Mouse (Mus musculus) ovary, adult 18-20 months (tissue): Measurements from ENCODE around the gene Abo.
"Not testable (repeated sequence)": the region's sequence is repeated elsewhere in the genome, so short reads cannot be mapped to it uniquely, and the experiment has no call there.

ENCODE experiments used
- DNase-seq: peaks from one replicate; pipeline ENCODE4 v3.0.0; 2022; ENCODE audit warnings: low spot score, mixed read lengths

Abo gene

DNA sequence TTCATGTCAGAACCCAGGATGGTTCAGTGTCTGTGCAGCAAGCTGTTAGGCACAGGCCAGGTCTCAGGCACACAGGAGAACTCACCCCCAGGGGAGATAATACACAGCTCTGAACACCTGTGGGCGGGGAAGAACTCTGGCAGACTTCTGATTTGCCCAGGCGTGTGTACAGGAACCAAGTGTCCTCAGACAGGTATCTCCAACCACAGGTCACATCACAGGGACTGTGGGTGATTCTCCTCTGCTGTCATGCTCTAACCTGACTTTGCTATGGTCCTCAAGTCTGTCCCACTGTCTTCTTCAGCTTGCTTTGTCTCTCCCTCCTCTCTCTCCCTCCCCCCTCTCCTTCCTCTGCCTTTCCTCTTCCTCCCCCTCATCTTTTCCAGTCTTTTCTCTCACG, at the start of gene Abo:
TSS of gene Abo (minus strand) at position 101 of the 400 bp plus-strand sequence.
- no peak for DNase-seq

DNA sequence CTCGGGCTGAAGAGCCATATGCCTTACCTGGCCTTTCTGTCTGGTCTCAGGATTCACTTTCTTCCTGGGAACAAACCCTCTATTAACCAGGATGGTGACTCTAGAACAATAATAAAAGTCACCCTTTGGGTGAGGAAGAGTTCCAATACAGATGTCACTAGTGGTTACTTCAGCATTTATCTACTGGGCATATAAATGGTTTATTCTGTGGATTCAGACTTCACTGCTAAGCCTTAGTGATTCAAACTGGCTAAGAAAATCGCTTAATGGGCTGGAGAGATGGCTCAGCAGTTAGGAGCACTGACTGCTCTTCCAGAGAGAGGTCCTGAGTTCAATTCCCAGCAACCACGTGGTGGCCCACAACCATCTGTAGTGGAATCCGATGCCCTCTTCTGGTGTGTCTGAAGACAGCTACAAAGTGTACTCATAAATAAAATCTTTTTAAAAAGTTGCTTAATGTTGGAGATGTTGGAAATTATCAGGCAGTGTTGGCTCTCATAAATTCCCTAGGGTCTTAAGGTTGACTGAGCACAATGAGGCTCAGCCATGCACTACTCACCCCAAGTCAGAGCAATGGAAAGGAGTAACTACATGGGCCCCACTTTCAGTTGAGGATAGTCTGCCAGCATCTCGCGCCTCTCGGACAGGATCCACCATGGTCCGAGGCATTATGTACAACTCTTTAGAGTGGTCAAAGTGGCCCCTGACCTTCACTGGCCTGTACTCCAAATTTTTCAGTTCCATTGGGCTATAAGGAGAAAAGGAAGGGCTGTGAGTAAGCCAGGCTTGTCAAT, 49.6 kb upstream of the Abo start:
- DNase-seq: no peak

DNA sequence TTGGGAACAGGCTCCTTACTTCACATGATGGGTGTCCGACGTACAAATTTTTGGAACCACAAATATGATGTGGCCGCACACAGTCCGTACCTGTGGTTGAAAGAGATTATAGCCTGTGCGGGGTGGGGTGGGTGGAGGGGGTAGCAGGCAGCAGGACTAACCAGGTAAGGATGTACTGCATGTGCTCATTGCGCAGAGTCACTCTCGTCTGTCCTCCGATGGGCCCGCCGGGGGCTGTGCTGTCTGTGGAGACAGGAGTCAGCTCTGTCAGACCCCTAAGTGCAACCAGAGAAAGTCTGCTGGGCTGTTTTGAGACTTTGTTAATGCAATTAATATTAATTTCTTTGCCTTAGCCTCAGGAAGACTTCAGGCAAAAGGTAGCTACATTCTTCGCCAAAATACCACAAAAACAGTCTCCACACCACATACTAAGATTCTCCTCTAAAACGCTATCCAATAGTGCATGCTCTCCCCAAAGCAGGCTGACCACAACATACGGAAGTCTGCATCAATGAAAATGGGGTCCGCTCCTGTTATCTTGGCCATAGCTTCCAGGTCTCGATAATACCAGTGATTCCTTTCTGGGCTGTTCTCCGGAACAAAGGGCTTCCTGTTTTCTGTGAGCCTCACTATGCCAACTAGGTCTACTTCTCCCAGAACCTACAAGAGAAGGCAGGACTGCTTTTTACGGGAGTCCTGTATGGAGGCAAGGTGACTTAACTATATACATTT, 48.8 kb upstream of the Abo start:
- DNase-seq: no peak

DNA sequence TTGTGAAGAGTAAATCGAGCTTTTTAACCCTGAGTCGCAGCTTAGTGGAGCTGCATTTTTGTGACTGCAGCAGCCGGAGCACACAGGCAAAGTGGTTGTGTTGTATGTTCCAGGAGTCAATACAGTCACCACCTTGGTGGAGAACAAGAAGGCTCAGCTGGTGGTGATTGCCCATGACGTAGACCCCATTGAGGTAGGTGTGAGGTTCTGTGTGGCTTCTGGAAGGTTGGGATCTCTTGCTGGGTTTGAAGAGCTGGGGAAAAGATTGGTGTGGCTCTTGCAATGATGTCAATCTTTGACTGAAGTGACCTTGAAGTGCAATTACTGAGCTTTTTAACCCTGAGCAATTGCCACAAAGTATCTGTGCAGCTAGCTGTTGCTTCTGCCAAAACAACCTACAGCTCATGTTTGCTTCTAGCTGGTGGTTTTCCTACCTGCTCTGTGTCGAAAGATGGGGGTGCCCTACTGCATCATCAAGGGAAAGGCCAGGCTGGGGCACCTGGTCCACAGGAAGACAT, 47.5 kb upstream of the Abo start:
- DNase-seq: no peak

DNA sequence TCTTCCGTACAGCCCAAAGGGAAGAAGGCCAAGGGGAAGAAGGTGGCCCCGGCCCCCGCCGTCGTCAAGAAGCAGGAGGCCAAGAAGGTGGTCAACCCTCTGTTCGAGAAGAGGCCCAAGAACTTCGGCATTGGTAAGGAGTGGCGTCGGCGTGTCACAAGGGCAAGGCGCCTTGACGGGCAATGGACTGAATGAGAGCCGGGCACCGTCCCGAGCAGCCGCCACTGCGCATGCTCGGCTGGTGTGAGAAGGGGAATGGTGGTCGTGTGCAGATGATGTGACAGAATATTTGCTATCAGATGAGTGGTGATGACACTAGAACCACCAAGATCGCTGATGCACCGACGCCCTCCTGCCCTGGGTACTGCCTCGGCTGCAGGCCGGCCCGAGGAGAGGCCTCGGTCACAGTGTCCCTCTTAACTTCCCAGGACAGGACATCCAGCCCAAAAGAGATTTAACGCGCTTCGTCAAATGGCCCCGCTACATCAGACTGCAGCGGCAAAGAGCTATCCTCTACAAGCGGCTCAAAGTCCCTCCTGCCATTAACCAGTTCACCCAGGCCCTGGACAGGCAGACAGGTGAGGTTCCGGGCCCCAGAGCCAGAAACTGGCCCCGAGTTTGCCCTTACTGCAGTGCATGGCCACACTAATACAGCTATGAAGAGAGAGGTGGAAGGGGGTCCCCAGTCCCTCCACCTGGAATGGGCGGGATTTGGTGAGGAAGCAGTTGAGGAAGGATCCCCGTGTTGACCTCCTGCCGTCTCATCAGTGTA, 46.4 kb upstream of the Abo start:
- no peak for DNase-seq

DNA sequence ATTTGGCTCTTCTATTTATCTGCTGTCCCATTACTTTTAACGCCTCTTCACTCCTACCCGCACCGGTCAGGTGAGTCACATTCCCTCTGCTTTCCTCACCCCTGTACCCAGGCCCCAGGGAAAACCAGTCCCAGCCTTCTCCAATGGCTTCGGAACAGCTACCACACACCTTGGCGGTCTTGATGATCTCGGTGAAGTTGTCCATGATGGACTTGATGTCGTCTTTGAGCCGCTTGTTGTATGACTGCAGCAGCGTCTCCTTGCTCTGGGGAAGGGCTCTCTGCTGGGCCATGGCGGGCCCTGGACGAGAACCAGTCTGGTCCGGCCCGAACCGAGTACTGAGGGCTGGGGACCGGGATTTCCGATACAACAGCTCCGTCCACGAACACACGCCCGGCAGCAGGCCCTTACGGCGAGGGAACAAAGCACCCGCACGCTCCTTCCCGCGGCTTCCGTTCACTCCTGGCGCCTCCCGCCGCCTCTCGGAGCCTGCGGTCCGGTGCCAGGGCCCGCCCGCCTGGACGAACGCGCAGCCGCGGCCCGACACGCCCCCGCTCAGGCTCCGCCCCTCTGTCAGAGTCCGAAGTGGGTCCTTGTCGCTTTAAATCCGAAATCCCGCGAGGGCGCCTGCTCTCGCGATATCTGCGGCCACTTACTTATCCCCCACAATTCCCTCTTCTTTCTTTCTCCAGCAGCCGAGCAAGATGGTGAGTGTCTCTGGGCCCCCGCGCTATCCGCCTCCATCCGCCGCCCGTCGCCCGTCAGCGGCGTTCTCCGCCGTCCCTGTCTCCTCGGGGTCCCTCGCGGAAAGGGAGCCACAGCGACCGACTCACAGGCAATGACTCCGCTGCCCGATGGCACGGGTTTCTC, 45.6 kb upstream of the Abo start, which contains the start of the genes Med22 and Rpl7a:
TSS of gene Med22 (minus strand) at position 554 of the 870 bp plus-strand sequence.
TSS of gene Rpl7a (plus strand) at position 641 of the 870 bp plus-strand sequence.
- DNase-seq: peak; percentile 98

DNA sequence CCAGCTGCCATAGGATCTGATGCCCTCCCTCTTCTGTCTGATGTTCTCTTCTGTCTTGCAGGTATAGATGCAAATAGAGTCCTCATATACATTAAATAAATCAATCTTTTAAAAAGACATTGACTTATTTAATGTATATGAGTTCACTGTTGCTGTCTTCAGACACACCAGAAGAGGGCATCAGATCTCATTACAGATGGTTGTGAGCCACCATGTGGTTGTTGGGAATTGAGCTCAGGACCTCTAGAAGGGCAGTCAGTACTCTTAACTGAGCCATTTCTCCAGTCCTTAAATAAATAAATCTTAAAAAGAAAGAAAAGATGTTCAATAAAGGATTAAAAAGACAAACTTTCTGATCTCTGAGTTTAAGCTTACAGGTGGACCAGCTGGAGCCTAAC, 44.6 kb upstream of the Abo start:
- no peak for DNase-seq

DNA sequence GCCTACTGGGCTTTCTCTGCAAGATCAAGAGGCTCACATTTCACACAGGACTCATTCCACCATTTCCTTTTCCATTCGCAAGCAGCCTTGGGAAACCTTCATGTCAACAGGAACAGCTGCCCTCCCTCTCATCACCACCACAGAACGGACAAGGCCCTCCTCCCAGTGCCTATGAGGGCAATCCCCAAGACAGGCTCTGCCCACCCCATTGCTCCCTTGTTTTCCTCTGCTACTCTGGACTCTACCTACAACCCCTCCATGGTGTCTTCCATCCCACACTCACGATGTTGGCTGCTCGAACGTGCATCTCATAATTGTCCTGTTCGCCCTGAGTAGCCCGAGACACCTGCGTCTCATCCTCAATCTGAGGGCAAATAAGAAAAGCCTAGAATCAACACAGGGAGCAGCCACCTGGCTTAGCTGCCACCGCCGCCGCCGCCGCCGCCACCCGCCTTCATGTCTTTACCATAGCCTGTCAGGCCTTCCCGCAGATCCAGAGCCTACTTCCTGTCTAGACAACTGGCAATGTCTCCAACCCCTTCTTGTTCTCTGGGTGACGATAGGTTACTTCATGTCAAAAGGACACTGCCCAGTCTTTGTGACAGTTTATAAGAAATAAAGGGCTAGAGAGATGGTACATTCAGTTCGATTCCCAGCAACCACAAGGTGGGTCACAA, 44.1 kb upstream of the Abo start:
- no peak for DNase-seq

DNA sequence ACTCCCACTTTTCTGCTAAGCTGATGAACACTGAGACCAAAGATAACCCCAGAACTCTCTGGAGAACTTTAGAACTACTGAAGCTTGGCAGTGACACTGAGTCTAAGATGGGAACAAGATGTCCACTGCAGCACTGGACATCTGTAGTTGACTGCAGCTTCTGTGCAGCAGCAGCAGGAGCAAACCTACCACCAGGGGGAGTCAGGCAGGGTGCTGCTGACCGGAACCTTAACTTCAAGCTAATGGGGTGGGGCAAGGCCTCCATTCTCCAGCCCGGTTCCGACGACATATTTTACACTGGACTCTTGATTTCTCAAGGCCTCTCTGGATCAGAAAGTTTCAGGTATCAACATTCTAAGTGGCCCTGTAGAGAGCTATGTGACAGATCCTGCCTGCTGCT, 42.3 kb upstream of the Abo start:
- DNase-seq: no peak

DNA sequence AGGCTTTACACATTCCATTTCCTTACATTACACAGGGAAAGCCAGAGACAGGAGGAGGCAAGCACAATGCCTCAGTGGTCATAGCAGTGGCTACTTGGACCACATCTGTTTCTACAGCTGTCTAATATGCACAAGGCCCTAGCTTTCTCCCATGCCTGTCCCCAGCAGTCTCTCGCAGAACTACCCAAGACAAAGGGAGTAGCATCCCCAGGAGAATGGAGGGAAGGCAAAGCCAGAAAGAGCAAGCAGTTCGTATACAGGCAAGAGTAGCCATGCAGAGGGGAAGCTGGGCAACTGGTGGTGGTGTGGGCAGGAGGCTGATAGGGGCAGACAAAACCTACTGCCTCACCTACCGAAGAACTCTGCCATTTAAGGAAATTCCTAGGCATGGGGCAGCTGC, 41.7 kb upstream of the Abo start:
- DNase-seq: no peak

DNA sequence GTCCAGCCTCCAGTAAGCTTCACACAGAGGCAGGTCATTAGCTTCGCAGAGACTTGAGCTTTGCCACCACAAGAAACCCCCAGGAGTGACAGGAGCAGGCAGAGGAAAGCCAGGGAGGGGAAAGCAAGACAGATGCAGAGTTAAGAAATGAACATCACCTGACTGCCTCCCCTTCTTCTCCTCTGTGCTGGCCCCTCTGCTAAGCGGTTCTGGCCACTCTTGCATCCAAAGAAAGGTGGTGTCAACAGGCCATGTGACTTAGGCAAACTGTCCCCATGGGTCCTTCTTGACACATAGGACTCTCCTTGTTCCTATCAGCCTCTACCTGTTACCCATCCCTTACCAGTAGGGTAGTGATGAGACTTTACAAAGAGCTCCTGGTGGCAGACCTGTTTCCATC, 41.2 kb upstream of the Abo start:
- no peak for DNase-seq

DNA sequence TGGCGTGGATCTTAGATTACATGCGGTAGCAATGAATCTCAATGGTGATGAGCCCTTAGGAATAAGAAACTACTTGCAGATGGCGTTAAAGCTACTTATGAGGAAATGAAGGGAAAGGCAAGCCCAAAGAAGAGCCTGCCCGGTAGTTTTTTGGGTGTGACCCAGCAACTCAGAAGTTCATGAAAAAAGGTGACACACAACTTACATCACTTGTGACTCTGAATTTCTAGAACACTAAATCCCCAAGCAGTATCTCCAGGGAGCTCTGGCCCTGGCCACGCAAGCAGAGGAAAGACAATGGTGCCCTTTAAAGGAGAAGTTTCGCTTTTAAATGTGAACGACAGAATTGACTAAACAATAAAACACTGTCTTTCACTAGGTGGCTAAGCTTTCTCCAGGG, 38.5 kb upstream of the Abo start:
- DNase-seq: no peak

DNA sequence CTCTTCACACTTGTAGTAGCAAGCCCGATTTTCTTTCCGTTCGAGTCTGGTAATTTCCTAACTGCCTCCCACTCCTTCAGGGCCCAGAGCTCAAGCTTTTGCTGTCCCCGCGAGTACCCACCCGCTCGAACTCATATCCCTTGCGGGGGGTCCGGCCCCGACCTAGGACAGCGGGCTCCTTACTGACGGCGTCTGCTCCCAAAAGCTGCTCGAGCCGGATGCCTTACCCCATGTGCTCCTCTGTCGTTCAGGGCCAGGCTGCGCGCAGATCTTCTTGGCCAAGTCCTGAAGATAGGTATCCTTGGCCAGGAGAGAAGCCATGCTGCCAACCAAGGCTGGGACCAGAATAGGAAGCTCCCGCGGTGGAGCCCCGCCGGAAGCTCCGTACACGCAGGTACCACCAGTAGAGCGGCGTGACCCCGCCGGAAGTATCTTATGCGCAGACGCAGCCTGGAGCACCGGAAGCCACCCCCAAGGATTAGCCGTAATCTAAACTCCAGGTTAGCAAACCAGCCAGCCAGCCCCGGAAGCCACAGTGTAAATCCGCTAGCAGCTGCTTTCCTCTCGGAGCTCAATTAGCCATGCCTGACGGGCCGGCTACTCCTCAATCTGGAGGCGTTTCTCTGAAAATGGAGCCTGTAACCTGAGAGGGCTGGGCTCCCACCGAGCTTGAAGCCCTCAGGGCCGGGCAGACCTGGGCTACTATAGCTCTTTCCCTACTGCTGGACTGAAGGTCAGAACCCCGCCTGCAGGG, 37.9 kb upstream of the Abo start, which contains the start of gene Surf6:
TSS of gene Surf6 (minus strand) at position 413 of the 754 bp plus-strand sequence.
- DNase-seq: peak; percentile 95

DNA sequence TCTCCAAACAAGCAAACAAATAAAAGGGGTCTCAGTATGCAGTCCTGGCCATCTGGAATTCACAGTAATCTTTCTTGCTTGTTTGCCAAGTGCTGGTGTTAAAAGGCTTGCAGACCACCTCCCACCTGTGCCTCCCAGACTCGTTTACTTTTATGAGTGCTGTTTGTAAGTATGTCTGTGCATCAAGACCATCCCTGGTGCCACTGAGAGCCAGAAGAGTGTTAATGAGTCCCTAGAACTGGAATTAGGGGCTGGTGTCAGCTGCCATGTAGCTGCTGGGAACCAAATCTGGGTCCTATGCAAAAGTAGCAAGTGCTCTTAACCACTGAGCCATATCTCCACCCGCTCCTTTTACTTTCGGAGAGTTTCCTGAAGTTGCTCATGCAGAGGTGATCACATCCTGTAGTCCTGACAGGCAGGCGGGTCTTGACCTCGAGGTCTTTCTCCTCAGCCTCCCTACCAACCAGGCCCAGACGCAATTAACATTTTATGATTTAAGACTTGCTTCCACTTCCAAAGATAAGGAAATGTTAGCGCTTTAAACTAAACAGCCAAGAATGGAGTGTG, 37.1 kb upstream of the Abo start:
- no peak for DNase-seq

DNA sequence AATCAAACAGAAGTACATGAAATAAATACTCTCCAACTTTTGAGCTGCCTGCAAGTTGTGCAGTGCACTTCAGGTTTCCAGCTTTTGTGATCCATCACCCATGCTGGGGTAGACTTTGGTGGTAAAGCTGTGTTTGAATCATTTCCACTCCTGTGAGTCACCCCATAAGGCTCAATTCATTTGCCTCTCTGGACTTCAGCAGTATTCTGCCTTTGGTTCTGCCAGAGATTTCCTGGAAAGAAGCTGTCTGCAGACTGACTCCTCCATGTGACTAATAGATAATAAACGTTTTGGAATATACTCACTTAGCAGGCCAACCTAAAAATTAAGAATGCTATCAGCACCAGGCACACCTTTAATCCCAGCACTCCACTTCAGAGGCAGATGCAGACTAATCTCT, 36.0 kb upstream of the Abo start:
- no peak for DNase-seq

DNA sequence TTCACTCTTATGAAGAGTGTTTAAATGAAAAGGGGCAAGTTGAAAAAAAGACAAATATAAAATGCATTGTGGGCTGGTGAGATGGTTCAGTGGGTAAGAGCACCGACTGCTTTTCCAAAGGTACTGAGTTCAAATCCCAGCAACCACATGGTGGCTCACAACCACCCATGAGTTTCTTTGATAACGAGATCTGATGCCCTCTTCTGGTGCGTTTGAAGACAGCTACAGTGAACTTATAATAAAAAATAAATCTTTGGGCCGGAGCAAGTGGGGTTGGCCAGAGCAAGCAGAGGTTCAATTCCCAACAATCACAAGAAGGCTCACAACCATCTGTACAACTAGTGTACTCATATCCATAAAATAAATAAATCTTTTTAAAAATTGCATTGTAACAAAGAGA, 31.1 kb upstream of the Abo start:
- no peak for DNase-seq

DNA sequence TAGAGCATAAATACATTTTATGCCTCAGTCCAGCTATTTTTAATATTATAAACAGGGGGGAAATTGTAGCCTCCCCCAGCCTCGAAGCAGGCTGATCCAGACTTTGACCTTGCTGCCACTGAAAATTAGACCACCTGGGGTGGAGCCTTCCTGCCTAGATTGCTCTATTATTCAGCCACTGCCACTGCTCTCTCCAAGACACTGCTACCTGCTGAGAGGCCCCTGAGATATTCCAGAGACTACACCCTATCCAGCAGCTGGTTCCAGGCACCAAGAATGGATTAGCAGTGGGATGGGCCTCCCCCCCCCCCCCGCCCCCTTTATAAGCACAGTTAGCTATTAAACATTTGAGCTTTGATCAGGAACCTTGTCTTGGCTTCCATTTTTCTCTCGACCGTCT, 21.4 kb upstream of the Abo start:
- DNase-seq: not testable (repeated sequence)

DNA sequence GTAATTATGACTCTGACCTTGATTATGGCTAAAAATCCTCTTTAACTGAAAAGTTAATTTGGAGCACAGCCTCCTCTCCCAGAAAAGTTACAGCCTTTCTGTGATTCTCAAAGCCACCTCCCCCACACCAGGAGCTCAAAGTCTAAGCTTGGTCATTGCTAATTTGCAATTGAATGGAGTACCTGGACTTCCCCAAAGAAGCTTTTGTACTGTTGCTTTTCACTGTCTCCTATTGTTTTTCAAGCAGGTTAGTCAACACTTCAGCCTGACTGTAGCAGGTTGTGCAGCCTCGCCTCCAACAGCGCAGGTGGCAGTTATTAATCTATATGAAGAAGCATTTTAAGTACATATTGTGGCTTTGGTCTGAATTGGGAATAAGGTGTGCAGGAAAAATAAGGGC, 20.8 kb upstream of the Abo start:
- DNase-seq: not testable (repeated sequence)

DNA sequence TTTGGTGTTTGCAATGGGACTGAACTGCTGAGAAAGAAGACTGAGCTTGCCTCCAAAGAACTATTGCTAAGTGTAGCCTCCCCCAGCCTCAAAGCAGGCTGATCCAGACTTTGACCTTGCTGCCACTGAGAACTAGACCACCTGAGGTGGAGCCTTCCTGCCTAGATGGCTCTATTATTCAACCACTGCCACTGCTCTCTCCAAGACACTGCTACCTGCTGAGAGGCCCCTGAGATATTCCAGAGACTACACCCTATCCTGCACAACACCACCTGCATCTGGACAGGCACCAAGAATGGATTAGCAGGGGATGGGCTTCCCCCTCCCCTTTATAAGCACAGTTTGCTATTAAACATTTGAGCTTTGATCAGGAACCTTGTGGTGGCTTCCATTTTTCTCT, 13.8 kb upstream of the Abo start:
- DNase-seq: no peak

DNA sequence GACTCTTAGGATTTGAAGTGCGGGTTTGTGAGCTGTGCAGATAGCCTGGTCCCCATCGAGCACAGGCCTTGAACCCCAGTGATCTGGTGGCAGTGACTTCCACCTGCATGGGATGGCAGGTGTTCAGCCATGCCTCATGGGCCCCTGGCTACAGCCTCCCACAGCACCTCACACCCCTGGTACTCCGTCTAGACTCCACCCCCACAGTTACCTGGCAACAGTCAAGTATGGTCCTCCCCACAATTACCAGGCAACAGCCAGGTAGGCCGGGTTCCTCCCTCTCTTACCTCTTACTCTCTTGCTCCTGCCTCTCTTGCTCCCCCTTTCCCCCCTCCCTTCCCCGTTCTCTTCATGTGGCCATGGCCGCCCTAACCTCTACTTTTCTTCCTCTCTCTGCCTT, 5.9 kb upstream of the Abo start:
- DNase-seq: no peak
